Mouse (Mus musculus) gastrocnemius, postnatal 14 days (tissue): ENCODE measurements around the gene Ufl1. TPM values are rescaled to one million over a fixed set of nuclear protein-coding genes. Genes with fewer than 3 reads are reported as not detected.
"Not testable (repeated sequence)": the region's sequence is repeated elsewhere in the genome, so short reads cannot be mapped to it uniquely, and the experiment has no call there.

Experiments used
- DNase-seq: peaks from one replicate; pipeline ENCODE4 v3.0.0; 2021; ENCODE audit warnings: mixed read lengths
- intact Hi-C: fragments of 180-260 bp; cut with DNase I; formaldehyde crosslinking; loops from one replicate; pipeline ENCODE4 v1.15.1; 2025; ENCODE audit warnings: low total_unique reads
- long read RNA-seq, 2 experiments: library from polyadenylated mRNA; stranded (forward); transcript quantifications; one replicate each; pipeline ENCODE4 v2.0.0; 2021
- total RNA-seq, 2 experiments: library from RNA; stranded (reverse); gene quantifications; 2 replicates each; pipeline ENCODE4 v1.2.3; 2021

Ufl1 gene
- total RNA-seq, result 10 to 100 TPM; 31.0 to 31.3 TPM
- long read RNA-seq, experiment 1, full-length matches to known transcripts, result 14 of 22 reads
- long read RNA-seq, experiment 1, partial matches to known transcripts, result 2 of 22 reads
- long read RNA-seq, experiment 1, other reads (novel, unspliced or antisense), result 6 of 22 reads
- long read RNA-seq, experiment 2, full-length matches to known transcripts, result 19 of 40 reads
- long read RNA-seq, experiment 2, partial matches to known transcripts, result 4 of 40 reads
- long read RNA-seq, experiment 2, other reads (novel, unspliced or antisense), result 17 of 40 reads

- intact Hi-C loops, result no loop called here
- DNase-seq, result peak; percentile 97
These were observed at the start of gene Ufl1 for GRCm38 (mm10) chr4:25281671-25282038. Gene Ufl1, minus strand, starts transcription at chr4:25281821.

DNA sequence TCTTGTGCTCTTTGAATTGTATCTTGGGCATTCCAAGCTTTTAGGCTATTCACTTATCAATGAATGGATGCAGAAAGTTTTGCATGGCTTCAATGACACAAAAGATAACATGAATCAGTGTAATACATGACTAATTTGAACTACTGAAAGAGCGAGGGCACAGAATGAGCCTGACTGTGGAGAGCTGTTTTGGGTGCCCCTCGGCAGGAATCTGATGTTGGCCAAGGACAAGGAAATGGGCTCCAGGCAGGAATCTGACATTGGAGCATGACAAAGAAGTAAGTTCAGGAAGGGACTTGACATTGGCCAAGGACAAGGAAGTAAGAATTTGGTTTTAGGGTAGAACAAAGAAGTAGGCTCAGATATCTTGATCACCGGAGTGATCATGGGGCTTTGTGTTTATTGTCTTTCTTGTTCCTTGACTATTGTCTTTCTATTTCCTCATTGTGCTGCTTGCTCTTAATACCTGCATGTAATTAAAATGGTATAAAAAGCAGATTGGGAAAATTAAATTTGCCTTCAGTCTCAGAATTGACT, 44.1 kb upstream of the Ufl1 start:
- DNase-seq, result no peak
- intact Hi-C loops, result no loop called here

- intact Hi-C loops, result no loop called here
- no peak for DNase-seq
These were observed 41.1 kb upstream of the Ufl1 start for GRCm38 (mm10) chr4:25322631-25323178.

- no peak for DNase-seq
These were observed 32.1 kb upstream of the Ufl1 start for GRCm38 (mm10) chr4:25313767-25314166.

DNA sequence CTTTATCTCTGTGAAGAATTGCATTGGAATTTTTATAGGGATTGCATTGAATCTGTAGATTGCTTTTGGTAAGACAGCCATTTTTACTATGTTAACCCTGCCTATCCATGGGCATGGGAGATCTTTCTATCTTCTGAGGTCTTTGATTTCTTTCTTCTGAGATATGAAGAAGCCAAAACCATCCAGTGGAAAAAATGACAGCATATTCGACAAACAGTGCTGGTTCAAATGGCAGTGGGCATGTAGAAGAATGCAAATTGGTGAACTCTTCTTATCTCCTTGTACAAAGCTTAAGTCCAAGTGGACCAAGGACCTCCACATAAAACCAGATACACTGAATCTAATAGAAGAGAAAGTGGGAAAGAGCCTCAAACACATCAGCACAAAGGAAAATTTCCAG, 3.4 kb upstream of the Ufl1 start:
- intact Hi-C loops, result not testable (repeated sequence)

More at GRCm38 (mm10) chr4:25313767-25314166, 32.1 kb upstream of the Ufl1 start:
- intact Hi-C loops, result no loop called here

DNA sequence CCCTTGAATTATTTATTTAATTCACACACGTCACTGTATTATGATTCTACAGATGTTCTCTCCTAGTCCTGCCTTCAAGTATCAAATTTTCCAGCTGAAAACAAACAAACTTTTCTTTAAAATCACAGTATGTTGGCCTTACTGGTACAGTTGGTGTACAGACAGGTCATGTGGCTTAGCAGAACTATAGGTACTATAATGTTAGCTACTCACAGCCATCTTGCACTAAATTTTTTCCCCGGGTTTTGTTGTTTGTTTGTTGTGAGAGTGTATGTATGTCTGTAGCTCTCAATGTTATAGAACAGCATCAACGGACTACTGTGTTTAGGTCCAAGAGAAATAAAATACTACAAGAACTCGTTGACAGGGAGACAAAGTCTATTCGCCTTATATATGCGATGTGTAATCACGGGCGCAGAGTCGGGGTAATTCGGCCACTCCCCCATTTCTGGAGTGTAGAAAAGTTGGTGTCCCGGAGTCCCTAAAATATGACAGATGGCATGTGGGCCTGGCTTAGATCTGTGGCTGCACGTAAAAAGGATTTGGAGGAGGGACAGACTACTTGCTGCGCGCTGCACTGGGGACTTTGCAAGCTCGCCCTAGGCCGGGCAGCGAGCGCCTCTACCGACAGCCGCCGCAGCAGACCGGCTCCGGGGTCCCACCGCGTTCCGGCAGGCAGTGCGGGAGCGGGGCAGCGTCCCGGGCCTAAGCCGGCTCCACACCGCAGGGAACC, 517 bp downstream of the Ufl1 start:
- intact Hi-C loops, result no loop called here
- no peak for DNase-seq

More for the DNA sequence above, 3.4 kb upstream of the Ufl1 start:
- DNase-seq, result not testable (repeated sequence)

DNA sequence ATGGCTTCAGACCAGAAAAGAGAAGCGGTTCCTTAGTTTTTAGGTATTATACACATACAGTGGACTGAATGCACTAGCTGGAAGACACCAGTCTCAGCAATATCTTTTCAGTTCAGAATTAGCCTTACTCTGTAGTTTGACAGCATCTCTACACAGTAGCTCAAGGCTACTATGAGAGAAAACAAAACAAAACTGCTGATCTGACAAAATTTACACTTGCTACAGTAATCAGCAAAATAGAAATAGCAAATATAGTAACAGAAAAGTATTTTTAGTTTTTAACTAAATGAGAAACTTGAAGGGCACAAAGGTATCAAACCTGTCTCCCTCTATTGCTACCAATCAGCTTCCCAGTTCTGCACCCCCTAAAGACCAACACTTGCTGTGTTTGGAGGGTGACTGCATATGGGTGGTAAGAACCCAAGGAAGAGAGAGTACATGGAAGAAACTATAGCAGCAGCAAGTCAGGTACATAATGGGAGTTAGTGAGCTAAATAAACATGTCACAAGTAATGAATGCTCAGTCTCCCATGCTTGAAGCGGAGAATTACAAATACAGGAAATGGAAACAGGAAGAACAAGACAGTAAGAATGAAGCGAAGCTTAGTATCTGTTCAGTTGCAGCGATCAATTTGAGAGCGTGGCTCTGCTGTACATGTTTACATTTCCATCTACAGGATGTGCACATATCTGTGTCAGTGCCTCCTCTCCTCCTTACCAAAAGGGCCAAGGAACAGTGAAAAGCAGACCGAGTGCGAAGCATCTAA, 8.6 kb downstream of the Ufl1 start:
- intact Hi-C loops, result no loop called here
- DNase-seq, result no peak

DNA sequence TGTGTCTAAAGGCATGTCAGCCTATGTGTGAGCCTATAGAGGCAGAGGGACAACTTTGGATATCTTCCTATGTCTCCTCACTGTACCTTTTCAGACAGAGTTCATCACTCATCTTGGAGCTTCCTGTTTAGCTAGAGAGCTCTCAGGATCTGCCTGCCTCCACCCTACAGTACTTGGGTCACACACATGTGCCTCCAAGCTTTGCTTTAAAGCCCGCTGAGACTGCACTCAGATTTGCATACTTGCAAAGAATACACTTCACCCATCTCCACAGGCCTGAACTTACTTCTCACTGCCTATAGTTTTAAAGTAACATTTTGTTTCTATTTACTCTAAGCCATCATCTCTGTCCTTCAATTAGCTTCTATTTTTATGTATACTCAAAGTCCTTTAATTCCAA, 9.7 kb downstream of the Ufl1 start:
- no peak for DNase-seq
- intact Hi-C loops, result no loop called here

DNA sequence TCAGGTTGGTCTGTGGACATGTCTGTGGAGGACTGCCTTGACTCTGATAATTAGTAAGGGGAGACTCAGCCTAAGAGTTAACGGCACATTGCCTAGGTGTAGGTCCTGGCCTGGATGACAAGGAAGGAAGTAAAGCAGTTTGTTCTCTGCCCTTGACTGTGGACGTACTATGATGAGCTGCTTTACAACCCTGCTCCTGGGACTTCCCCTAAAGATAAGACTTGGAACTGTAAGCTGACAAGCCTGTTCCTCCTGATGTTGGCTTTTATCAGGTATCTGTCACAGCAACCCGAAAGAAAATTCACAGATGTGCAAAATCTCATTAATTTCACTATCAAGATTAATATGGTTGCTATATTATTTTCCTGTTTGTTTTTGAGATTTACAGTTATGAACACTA, 14.5 kb downstream of the Ufl1 start:
- no peak for DNase-seq
- intact Hi-C loops, result no loop called here

- no peak for DNase-seq
- intact Hi-C loops, result no loop called here
These were observed 23.7 kb downstream of the Ufl1 start for GRCm38 (mm10) chr4:25257822-25258398.

- DNase-seq, result no peak
- intact Hi-C loops, result no loop called here
These were observed 38.8 kb downstream of the Ufl1 start, which contains the start of gene Fhl5 for GRCm38 (mm10) chr4:25242776-25243175. Gene Fhl5, minus strand, starts transcription at chr4:25242876.

- DNase-seq, intact Hi-C loops: not testable (repeated sequence)
These were observed 46.0 kb downstream of the Ufl1 start for GRCm38 (mm10) chr4:25235663-25236062.

- intact Hi-C loops, DNase-seq: not testable (repeated sequence)
These were observed 47.9 kb downstream of the Ufl1 start for GRCm38 (mm10) chr4:25233767-25234166.

- intact Hi-C loops, result no loop called here
- no peak for DNase-seq
These were observed 49.1 kb downstream of the Ufl1 start for GRCm38 (mm10) chr4:25232546-25232945.

- DNase-seq, result no peak
- intact Hi-C loops, result no loop called here
These were observed 54.1 kb downstream of the Ufl1 start for GRCm38 (mm10) chr4:25227527-25227926.

GRCm38 (mm10) chr4:25221927-25222326, 59.7 kb downstream of the Ufl1 start:
- intact Hi-C loops, result no loop called here
- no peak for DNase-seq

DNA sequence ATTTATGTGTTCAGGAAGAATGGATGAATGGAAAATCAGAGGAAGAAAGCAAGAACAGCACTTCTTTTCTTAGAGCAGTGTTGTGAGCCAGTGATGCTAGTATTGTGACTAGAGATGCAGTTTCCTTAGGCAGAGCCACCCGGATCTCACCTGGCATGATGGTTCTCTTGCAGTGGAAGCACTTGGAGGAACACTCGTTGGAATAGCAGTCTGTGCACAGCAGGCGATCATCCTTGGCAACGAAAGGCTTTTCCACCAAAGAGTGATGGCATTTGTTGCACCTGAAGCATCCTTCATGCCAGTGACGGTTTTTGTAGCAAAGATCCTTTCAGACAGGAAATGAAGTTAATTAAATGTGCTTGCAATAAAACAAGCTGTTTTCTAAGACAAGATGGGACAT, 68.2 kb downstream of the Ufl1 start:
- DNase-seq, result no peak
- intact Hi-C loops, result no loop called here

DNA sequence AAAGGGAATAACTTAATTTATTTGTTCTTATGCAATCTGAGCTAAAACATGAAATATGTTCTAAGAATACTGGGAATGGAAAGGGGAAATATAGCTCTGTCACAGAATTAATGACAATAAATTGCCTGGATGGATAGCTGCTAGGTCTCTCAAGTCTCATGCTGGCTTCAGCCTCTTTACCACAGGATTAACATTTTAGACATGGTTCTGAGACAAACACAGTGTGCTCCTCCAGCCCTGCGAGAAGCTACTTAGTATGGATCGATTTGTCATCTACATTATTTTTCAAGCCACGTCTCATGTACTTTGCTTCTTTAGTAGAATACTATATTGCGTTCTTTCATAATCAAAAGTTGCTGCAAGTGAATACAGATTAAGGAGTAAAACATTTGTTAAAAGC, 75.5 kb downstream of the Ufl1 start:
- no peak for DNase-seq
- intact Hi-C loops, result no loop called here
